Mouse (Mus musculus) embryonic facial prominence, embryonic 10.5 days (tissue): Measurements from ENCODE around the gene Fbxl16. TPM values are rescaled to one million over a fixed set of nuclear protein-coding genes. Genes with fewer than 3 reads are reported as not detected.
A peak's percentile ranks its signal among the peaks of the same experiment; 100 is the strongest.

Experiments
- DNase-seq: peaks from one replicate; pipeline ENCODE4 v3.0.0-alpha.2; 2017; ENCODE audit warnings: low spot score
- H3K27ac ChIP-seq: fragments of 300-500 bp; sonication (generic); replicated peaks from 2 replicates; pipeline ENCODE4 v1.5.1; 2016; ENCODE audit warnings: mild to moderate bottlenecking
- H3K27me3 ChIP-seq: fragments of 300-500 bp; sonication (generic); replicated peaks from 2 replicates; pipeline ENCODE4 v1.6.1; 2016; ENCODE audit warnings: low read depth, mild to moderate bottlenecking; ENCODE audit not compliant: poor library complexity, severe bottlenecking
- H3K36me3 ChIP-seq: fragments of 300-500 bp; sonication (generic); replicated peaks from 2 replicates; pipeline ENCODE4 v1.6.1; 2016; ENCODE audit warnings: mild to moderate bottlenecking, moderate library complexity
- H3K4me1 ChIP-seq: fragments of 300-500 bp; sonication (generic); 2 replicates; pipeline ENCODE4 v1.6.1; 2016
- H3K4me3 ChIP-seq: fragments of 300-500 bp; sonication (generic); 2 replicates; pipeline ENCODE4 v1.5.1; 2016; ENCODE audit warnings: mild to moderate bottlenecking, moderate library complexity
- H3K9me3 ChIP-seq: fragments of 300-500 bp; sonication (generic); 2 replicates; pipeline ENCODE4 v1.6.1; 2016; ENCODE audit warnings: mild to moderate bottlenecking
- WGBS: fragments of 180-500 bp; shearing (Covaris S2); methylation state at CpG from one replicate; pipeline ENCODE4 v1.1.7; 2016; 5-methylcytosine and 5-hydroxymethylcytosine counted together
- polyA plus RNA-seq: library from polyadenylated mRNA; unstranded; fragments of >200 nt; fragmentation: Nextera tagmentation; extraction: Ambion mirVana; gene quantifications from 2 replicates; pipeline ENCODE4 v1.2.1, GENCODE M21; 2016

Fbxl16 gene
- polyA plus RNA-seq, 1 experiment from 2014 or later: 5.0 TPM

GRCm38 (mm10) chr17:25840519-25840918, 31.6 kb downstream of the Fbxl16 start:
- Histone ChIP-seq H3K4me1 (peaks cover 50% of the 10 kb centered on the region), H3K9me3 (no peaks in the 10 kb centered on the region), H3K4me3 (peak overlapping the region; percentile 21; the same call in 1 of the 2 replicates), H3K36me3 (peaks cover 78% of the 10 kb centered on the region), H3K27ac (no peak overlapping the region), H3K27me3 (no peaks in the 10 kb centered on the region)
- no peak for DNase-seq
- WGBS: 94% methylated on average over 6 of the region's 6 CpGs

DNA sequence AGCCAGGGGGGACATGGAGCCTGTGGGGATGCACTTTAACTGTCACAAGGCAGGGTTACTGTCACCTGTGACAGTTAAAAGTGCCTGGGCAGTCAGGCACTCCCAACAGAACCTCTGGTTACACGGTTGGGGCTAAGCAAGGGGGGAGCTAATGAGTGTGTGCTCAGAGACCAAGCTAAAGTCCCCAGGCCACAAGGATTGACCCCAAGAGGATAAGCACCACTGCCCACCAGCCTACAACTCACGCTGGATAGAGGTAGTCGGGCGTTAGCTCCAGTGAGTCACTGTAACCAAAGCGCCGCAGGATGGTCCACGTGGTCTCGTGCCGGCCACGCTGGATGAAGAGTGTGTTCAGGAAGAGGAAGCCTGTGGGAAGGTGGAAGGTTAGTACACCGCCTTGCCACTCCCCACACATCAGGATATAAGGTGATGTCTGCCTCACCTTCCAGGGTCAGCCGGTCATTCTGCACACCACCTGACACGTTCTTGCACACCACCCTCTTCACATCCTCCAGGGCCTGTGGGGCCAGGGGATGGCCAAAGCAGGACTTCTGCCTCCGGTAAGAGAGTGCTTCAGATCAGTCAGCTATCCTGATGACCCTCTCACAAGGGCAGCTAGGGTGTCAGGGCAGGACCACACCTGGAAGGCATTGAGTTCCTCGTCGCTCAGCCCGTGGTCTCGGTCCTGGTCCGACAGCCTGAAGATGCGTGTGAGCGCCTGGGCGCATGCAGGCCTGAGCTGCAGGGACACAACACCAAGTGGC, 32.4 kb downstream of the Fbxl16 start, which contains the start of gene Gm20683:
Gene Gm20683 (minus strand): TSS at position 647 of the 764 bp plus-strand sequence.
- no peaks in the 10 kb centered on the region for H3K9me3 ChIP-seq
- 94% methylated on average over 22 of the region's 22 CpGs for WGBS
- no peak within 1 kb of the TSS for H3K27ac ChIP-seq
- H3K4me1 ChIP-seq: peaks cover 42% of the 10 kb centered on the region
- DNase-seq: no peak
- no peaks in the 10 kb centered on the region for H3K27me3 ChIP-seq
- H3K4me3 ChIP-seq: peak within 1 kb of the TSS; percentile 26; the same call in 1 of the 2 replicates
- peaks cover 78% of the 10 kb centered on the region for H3K36me3 ChIP-seq

DNA sequence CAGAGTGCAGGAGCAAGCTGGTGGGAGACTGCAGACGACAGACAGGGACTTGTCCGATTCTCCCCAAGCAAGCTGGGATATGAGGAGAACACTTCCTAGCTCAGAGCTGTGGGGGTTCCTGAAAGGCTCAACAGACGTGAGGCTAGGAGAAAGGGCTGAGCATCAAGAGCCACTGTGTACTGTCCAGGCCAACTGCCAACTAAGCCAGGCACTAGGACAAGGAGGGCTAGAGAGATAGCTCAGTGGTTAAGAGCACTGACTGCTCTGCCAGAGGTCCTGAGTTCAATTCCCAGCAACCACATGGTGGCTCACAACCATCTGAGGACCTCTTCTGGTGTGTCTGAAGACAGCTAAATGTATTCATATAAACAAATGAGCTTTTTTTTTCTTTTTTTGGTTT, 33.6 kb downstream of the Fbxl16 start:
- WGBS: 87% methylated on average over 3 of the region's 3 CpGs
- Histone ChIP-seq H3K9me3 (no peaks in the 10 kb centered on the region), H3K27ac (no peak overlapping the region), H3K36me3 (peaks cover 84% of the 10 kb centered on the region), H3K4me3 (0 out of 2 replicates have a peak overlapping the region, but pooled peaks have one; percentile 26), H3K4me1 (peaks cover 30% of the 10 kb centered on the region), H3K27me3 (no peaks in the 10 kb centered on the region)
- DNase-seq: no peak

GRCm38 (mm10) chr17:25843122-25843521, 34.2 kb downstream of the Fbxl16 start:
- no peak overlapping the region for H3K27ac ChIP-seq
- no peak for DNase-seq
- H3K9me3 ChIP-seq: no peaks in the 10 kb centered on the region
- 91% methylated on average over 4 of the region's 4 CpGs for WGBS
- H3K27me3 ChIP-seq: no peaks in the 10 kb centered on the region
- H3K4me3 ChIP-seq: peak overlapping the region; percentile 90
- H3K36me3 ChIP-seq: peaks cover 84% of the 10 kb centered on the region
- H3K4me1 ChIP-seq: peaks cover 24% of the 10 kb centered on the region

DNA sequence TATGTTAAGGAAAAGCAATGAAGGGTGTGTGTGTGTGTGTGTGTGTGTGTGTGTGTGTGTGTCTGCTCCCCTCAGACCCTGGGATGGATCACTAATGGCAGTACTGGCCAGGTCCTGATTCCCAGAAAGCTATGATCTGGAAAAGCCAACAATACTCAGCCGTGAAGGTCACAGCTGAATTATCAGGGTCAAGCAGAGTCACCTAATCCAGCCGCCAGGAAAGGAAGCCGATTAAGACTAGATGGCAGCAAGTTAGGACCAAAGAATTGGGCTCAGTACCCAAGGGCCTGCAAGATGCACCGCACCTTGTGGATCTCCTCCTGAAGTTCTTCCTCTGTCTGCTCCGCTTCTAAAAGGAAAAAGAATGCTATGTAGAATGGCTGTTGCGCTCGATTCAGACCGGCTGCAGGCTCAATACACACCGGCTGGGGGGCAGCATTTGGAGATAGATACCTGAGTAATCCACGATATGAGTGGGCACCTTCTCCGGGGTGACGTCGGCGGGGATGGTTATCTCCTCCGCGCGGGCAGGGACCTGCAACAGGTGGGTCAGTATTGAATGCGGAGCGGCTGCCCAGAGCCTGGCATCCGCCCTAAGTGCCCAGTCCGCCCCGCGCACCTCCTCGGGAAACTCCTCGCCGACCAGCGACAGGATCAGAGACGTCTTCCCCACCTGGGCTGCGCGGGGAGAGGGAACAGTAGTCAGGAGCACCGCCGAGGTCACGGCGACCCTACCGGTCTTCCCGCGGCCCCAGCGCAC, 34.9 kb downstream of the Fbxl16 start:
- Histone ChIP-seq H3K27me3 (no peaks in the 10 kb centered on the region), H3K4me3 (peak overlapping the region; percentile 90), H3K36me3 (peaks cover 85% of the 10 kb centered on the region), H3K27ac (peak overlapping the region; percentile 93), H3K4me1 (peaks cover 23% of the 10 kb centered on the region), H3K9me3 (no peaks in the 10 kb centered on the region)
- WGBS: 3% methylated on average over 38 of the region's 38 CpGs
- DNase-seq: no peak

GRCm38 (mm10) chr17:25844396-25844901, 35.6 kb downstream of the Fbxl16 start, which contains the start of gene Rhot2:
TSS of gene Rhot2 (minus strand) at chr17:25844851.
- Histone ChIP-seq H3K36me3 (peaks cover 85% of the 10 kb centered on the region), H3K27ac (peak within 1 kb of the TSS; percentile 93), H3K27me3 (no peaks in the 10 kb centered on the region), H3K9me3 (no peaks in the 10 kb centered on the region), H3K4me3 (peak within 1 kb of the TSS; percentile 90), H3K4me1 (peaks cover 23% of the 10 kb centered on the region)
- WGBS: 1% methylated on average over 21 of the region's 21 CpGs
- peak; percentile 96 for DNase-seq

DNA sequence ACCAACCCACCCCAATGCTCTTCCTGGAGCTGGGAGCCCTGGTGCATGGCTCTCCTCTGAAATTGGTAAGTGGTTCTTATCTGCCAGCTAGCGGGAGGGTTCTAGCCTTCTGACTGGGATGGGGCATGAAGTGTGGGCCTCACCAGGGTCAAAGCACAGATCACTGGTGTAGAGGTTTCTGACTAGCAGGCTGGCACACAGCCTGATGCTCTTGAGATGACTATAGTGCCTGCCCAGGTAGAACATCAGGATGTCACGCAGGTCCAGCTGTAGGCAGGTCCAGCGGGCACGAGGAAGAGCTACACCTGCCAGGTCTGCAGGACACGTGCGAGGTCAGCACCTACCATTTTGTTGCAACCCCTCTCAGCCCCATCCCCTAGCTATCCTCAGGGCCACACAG, 51.3 kb downstream of the Fbxl16 start:
- Histone ChIP-seq H3K4me3 (peak overlapping the region; percentile 84), H3K27me3 (no peaks in the 10 kb centered on the region), H3K36me3 (peaks cover 34% of the 10 kb centered on the region), H3K27ac (peak overlapping the region; percentile 93; the same call in 1 of the 2 replicates), H3K4me1 (peaks cover 23% of the 10 kb centered on the region), H3K9me3 (no peaks in the 10 kb centered on the region)
- no peak for DNase-seq
- WGBS: 93% methylated on average over 6 of the region's 6 CpGs

DNA sequence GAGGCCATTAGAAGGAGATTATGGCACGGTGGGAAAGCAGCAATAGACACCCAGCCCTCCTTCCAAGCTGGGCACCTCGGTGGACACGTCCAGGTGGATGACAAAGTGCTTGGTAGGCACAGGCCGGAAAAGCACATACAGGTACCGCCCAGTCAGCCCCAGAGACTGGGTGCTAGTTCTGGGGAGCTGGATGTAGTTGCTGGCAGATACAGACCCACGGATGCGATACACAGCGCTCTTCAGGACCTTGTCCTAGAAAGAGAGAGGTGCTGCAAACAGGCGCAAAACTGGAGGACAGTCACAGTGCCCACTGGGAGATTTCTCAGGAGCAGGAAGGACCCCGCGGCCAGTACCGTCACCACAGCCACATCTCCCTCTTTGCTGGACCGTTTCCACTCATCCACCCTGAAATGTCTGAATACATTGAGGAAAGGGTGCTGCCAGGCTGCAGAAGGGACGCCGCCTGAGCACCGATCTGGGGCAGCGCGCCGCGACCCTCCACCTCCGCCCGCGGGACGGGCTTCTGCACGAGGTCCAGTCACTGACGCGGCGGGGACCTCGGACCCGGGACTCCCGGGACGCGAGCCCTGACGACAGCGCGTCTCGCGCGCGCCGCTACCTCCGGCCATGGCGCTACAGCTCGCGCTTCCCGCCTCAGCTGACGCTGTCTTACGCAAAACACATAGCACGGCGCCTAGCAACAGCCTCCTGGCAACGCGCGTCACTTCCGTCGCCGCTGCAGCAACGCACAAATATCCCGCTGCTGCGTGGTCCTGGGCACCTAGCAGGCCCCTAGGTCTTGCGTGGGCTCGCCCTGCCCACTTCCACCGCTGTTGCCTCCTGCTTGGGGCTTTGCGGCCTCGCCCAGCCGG, 52.2 kb downstream of the Fbxl16 start, which contains the start of gene Wdr90:
Gene Wdr90 (minus strand): TSS at position 670 of the 872 bp plus-strand sequence.
- WGBS: 5% methylated on average over 65 of the region's 65 CpGs
- Histone ChIP-seq H3K4me3 (peak within 1 kb of the TSS; percentile 84), H3K36me3 (peaks cover 26% of the 10 kb centered on the region), H3K27ac (peak within 1 kb of the TSS; percentile 93), H3K4me1 (peaks cover 23% of the 10 kb centered on the region), H3K27me3 (no peaks in the 10 kb centered on the region), H3K9me3 (no peaks in the 10 kb centered on the region)
- peak; percentile 93 for DNase-seq

- DNase-seq: no peak
- Histone ChIP-seq H3K4me1 (peaks cover 23% of the 10 kb centered on the region), H3K27ac (peak overlapping the region; percentile 93), H3K4me3 (peak overlapping the region; percentile 84), H3K9me3 (no peaks in the 10 kb centered on the region), H3K27me3 (no peaks in the 10 kb centered on the region), H3K36me3 (peaks cover 20% of the 10 kb centered on the region)
- 13% methylated on average over 6 of the region's 6 CpGs for WGBS
Measured at GRCm38 (mm10) chr17:25861704-25862612, 53.1 kb downstream of the Fbxl16 start.

GRCm38 (mm10) chr17:25863681-25864080, 54.8 kb downstream of the Fbxl16 start:
- Histone ChIP-seq H3K4me3 (no peak overlapping the region), H3K36me3 (peaks cover 9% of the 10 kb centered on the region), H3K27ac (no peak overlapping the region), H3K4me1 (peaks cover 38% of the 10 kb centered on the region), H3K9me3 (no peaks in the 10 kb centered on the region), H3K27me3 (no peaks in the 10 kb centered on the region)
- 88% methylated on average over 6 of the region's 6 CpGs for WGBS
- no peak for DNase-seq

GRCm38 (mm10) chr17:25864311-25864710, 55.4 kb downstream of the Fbxl16 start:
- H3K4me1 ChIP-seq: peaks cover 43% of the 10 kb centered on the region

More at GRCm38 (mm10) chr17:25864311-25864710, 55.4 kb downstream of the Fbxl16 start:
- H3K9me3 ChIP-seq: no peaks in the 10 kb centered on the region
- no peak for DNase-seq
- no peak overlapping the region for H3K27ac ChIP-seq
- H3K36me3 ChIP-seq: peaks cover 5% of the 10 kb centered on the region; the same call in 1 of the 2 replicates
- no peak overlapping the region for H3K4me3 ChIP-seq
- no peaks in the 10 kb centered on the region for H3K27me3 ChIP-seq
- 88% methylated on average over 14 of the region's 14 CpGs for WGBS
